Mouse (Mus musculus) left cerebral cortex, postnatal 25 days (tissue): ENCODE measurements at regions not wholly inside any gene's neighbourhood (a gene's known extent, or its start where the extent isn't known, plus 50 kb on each side); places are given as distances from the start of the nearest gene placed in this dataset.

ENCODE experiments used
- DNase-seq, 2 experiments: peaks; one replicate each; pipeline ENCODE4 v3.0.0; 2022; ENCODE audit warnings: low spot score in 2 of 2, mixed read lengths in 1 of 2
- intact Hi-C: fragments of 180-260 bp; cut with DNase I; formaldehyde crosslinking; loops from one replicate; pipeline ENCODE4 v1.15.1; 2025

- DNase-seq: no peak
- intact Hi-C loops: no loop called here
These were observed 209.2 kb downstream of the Il20rb start for GRCm38 (mm10) chr9:100277361-100277760.

- no peak for DNase-seq
- intact Hi-C loops: no loop called here
These were observed 219.8 kb downstream of the Il20rb start for GRCm38 (mm10) chr9:100266528-100267387.

- no peak for DNase-seq
- intact Hi-C loops: no loop called here
These were observed 234.2 kb downstream of the Il20rb start for GRCm38 (mm10) chr9:100252409-100252808.
